Mouse (Mus musculus) gonadal fat pad, adult 2 months (tissue): ENCODE measurements around the gene Opn5. TPM values are rescaled to one million over a fixed set of nuclear protein-coding genes. Genes with fewer than 3 reads are reported as not detected.

ENCODE experiments used
- DNase-seq: peaks from one replicate; pipeline ENCODE4 v3.0.0-alpha.2; 2012; ENCODE audit warnings: low read depth
- polyA plus RNA-seq: library from polyadenylated mRNA; depleted of rRNA; stranded (reverse); fragments of >200 nt; gene quantifications from 2 replicates; pipeline ENCODE4 v1.2.3, GENCODE M21; 2012; rRNA removed

Opn5 gene
- polyA plus RNA-seq: not detected in 2 replicates

GRCm38 (mm10) chr17:42611295-42611694 is at the start of gene Opn5:
TSS of gene Opn5 (minus strand) at chr17:42611395.
- DNase-seq: no peak

DNA sequence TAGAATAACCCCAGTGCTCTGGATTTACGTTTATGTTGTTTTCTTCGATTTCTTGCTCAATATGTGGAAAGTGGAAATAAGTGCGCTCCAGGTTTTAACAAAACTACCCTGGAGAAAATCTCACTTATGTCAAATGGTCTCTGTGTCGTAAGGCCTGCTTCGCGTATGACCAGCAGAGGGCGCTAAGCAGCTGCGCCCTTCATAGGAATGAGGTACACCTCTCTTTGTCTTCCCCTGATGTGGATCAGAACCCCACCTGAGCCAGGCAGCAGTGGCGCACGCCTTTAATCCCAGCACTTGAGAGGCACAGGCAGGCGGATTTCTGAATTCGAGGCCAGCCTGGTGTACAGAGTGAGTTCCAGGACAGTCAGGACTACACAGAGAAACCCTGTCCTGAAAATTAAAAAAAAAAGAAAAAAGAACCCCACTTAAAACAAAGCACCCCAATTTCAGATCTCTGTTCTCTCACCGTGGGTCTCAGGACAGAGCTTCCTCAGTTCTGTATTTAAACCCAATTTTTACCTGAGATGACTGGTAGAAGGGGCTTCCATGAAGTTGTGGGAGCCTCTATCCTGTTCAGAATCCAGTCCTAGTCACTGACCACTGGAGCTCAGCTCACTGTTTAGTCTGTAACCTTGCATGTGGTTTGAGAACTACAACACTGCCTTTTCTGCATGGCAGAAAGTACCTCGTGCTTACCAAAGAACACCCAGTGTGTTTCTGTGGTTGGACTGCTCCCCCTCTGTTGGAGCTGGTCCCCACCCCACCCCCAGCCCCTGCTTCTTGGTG is 47.6 kb upstream of the Opn5 start:
- DNase-seq: no peak

DNA sequence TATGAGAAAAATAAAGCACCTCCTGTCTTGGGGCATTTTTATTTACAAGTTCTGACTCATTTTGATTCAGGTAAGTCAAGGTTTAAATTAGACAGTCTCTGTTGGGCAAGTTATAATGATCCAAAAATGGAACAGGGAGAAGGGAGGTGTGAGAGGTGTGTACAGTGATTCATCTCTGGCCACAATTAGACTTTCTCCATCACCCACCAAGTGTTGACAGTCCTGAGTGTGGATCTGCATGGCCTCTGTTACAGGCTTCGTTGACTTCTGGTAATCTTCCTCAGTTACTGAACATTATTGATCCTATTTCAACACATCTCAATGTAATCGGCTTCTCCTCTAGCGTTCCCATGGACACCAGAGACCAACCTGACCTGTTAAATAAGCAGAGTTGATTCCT is 32.2 kb upstream of the Opn5 start:
- no peak for DNase-seq

GRCm38 (mm10) chr17:42630206-42630605 is 19.0 kb upstream of the Opn5 start:
- peak; percentile 28 for DNase-seq

DNA sequence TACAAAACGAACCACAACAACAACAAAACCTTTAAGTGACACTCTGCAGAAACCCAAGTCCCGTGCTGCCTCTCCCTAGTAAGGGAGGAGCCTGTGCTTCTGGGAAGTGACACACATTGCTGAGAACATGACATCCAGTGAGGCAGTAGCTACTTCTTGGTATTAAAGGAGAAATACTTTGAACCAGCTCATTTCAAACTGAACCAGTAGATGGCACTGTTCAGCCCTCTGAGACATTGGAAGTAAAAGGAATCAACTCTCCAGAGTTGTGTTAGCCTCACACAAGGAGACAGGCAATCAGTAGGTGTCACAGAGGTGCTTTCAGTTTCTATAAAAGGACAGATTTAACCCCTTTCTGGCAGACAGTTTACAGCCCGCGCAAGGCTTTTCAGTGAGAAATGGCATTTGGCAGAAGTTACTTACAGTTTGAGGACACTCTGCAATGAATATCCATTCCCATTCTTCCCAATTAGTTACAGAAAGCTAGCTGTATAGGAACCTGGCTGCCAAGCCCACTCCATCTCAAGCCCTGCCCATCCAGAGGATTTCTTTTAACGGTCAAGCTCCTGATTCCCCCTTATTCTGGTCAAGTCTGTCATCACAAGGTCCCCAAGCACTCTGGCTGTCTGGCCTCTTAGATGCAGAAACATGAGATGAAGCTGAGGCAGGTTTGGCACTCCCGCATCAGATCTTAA is 2.0 kb upstream of the Opn5 start:
- no peak for DNase-seq

DNA sequence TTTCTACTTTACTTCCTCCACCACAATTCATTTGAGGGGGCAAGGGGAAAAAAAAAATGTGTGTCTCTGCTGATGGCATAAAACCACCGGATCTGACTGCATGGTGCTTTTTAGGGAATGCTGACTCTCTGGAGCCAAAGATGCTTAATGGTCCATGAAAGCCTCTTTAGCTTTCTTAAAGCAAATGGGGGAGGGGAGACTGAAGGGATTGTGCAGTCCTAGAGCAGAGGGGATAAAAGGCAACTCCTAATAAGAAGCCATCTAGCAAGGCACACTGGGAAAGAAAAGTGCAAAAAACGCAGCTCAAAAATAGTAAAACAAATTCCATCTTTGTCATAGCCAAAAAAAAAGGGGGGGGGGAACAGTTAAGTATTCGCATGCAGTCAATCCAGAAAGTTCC is 2.9 kb downstream of the Opn5 start:
- no peak for DNase-seq

- no peak for DNase-seq
These were observed 8.1 kb downstream of the Opn5 start for GRCm38 (mm10) chr17:42602829-42603784.

- DNase-seq: no peak
These were observed 24.7 kb downstream of the Opn5 start for GRCm38 (mm10) chr17:42586486-42586885.

- no peak for DNase-seq
These were observed 28.2 kb downstream of the Opn5 start for GRCm38 (mm10) chr17:42583029-42583331.

DNA sequence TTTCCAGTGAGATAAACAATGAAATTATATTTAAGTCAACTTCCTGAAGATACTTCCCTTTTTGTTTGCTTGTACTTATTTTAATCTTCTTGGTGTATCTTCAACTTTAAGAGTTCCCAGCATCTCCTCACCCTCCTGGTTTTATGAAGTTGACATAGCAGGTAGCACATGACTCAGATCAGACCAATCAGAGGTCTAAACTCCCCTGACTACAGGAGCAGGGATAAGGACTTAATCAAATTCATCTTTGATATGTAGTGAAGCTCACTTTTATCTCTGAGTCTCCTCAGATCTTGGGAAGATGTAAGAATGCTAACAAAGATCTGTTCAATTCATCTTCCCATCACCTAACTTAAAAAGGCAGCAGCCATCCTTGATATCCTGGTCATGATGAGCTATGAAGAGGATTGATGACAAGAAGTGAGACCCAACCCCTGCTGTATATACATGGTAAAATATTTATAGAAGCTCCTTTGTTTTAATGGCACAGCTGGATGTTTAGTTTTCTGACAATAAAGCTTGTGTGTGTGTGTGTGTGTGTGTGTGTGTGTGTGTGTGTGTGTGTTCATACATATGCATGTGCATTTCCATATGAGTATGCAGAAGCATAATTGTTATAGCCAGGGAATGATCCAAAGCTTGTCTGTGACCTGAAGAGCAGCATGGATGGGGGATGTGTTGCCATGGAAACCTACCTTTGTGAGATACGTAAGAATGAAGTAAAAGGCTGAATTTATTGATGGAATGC is 28.7 kb downstream of the Opn5 start:
- no peak for DNase-seq

- no peak for DNase-seq
These were observed 30.6 kb downstream of the Opn5 start for GRCm38 (mm10) chr17:42580623-42581022.

- DNase-seq: no peak
These were observed 31.0 kb downstream of the Opn5 start for GRCm38 (mm10) chr17:42580196-42580595.

DNA sequence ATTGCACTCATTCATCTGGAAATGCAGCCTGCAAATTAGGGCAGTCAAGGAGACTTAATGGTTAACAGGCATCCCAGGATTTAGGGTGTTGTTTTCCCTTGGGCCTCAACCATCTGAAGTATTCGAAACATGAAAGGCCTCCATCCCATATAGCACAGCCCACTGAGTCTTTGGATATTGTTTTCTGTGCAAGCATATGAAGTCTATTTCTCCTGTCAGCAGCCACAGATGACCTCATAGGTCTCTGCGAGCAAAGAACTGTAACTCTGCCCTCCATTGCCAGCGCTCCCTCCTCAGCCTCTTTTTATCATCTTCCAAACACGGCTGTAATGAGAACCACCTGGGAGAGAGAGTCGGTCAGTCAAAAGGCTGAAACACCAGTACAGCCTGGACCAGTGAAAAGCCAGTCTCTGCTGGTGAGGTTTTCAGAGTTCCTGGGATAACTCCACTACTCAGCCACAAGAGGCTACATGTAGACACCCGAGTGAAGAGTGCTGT is 34.5 kb downstream of the Opn5 start:
- no peak for DNase-seq

DNA sequence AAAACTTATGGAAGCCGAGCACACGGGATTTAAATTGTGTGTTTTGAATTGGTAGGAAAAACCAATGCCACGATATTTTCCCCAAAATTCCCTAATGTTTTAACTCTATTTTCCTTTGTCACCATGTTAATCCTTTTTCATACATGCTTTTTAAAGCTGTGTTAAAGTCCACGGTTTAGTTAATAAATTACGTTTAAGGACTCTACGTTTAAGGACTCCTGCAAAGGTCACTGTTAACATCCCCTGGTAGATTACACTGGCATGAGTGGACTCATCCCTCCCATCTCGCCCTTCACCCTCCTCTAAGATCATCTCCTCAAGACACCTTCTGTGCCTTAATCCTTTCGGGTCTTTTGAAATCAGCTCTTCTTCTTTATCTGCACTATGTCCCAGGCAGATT is 37.4 kb downstream of the Opn5 start:
- DNase-seq: no peak

DNA sequence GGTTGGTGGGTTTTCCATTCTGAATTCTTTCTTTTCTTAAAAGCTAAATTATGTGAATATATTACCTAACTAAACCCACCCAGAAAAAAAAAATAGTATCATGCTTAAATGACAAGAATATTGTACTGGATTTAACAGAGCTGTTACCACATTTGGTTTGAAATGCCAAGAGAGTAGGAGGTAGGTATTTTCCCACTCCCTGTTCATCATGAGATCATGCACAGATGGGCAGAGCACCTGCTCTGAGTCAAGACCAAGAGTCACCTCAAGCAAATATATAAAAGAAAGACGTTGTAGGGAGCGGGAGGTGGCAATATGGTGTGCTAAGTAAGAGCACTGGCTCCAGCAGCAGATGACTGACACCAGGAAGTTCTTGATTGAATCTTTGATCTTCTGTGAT is 61.6 kb downstream of the Opn5 start:
- no peak for DNase-seq

DNA sequence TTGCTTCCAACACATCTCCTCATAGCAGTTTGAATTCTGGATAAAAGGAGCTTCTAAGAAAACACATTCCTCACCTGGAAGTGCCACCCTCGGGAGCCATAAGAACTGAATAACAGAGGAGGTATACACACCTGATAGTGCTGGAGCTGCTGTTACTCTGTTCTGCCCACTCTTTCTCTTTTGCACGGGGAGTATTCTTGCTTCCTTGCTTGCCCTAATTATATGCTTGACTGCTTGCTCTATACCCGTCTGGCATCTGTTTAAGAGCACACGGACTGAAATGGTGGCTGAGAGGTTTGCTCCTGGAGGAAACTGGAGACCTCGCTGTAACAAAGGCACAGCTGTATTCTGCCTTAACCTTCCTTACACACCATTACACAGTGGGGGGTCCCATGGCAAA is 81.0 kb downstream of the Opn5 start:
- no peak for DNase-seq

DNA sequence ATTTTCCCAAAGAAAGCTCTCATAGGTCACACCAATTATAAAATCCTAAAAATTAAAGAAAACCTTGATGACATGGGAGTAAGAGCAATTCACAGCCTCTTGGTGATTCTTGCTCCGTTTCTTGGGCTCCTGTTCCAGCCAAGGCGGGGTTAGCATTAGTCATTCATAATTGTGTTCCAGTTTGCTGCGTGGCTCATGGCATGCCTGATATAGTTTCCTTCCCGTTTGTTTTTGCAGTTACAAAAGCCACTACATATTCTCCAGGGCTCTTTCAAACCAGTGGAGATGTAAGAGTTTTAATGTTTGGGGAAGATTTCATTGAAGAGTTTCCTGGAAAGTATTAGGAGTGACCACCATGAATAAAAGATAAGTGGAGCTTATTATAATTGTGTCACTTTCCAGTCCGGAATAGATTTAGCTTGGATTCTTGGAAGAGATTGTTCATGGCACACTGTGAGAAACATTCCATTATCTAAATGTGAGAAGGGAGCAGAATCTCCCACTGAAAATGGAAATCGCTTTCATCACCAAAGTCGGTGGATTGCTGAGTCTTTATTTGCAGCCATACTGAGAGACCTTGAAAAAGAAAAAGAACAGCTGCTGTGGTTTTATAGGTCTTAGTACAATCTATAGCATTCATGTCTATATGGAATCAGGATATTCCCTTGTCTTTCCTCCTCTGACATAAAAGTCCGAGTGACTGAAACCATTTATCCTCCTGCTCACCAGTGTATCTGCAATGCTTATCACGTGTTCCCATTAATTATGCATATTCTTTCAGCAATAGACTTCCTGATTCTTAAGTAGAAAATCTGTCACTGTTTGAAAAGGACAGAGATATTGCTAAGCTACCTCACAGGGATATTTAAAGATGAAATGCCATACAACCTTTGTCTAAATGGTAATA is 101.6 kb downstream of the Opn5 start:
- DNase-seq: no peak
